Mouse (Mus musculus) myocyte (in vitro differentiated cells): ENCODE measurements around the gene Slc30a4.

Source experiments
- CEBPB ChIP-seq: IDR thresholded peaks from 2 replicates; pipeline ENCODE4 v1.6.1; 2011; ENCODE audit warnings: mild to moderate bottlenecking, moderate library complexity; ENCODE audit not compliant: poor library complexity, insufficient read depth, severe bottlenecking
- MAX ChIP-seq: IDR thresholded peaks from one replicate; pipeline ENCODE4 v1.6.1; 2011; ENCODE audit warnings: low read depth, mild to moderate bottlenecking, control low read depth
- MYOD1 ChIP-seq, 3 experiments: IDR thresholded peaks; one replicate each; pipeline ENCODE4 v1.6.1; 2011; ENCODE audit warnings: control low read depth in 2 of 3, low read depth in 2 of 3, mild to moderate bottlenecking in 2 of 3, moderate library complexity in 1 of 3; ENCODE audit not compliant: insufficient read length in 2 of 3, control insufficient read depth in 1 of 3
- POLR2A ChIP-seq: IDR thresholded peaks from one replicate; pipeline ENCODE4 v1.6.1; 2011; ENCODE audit warnings: low read depth, mild to moderate bottlenecking, control low read depth, moderate library complexity; ENCODE audit not compliant: insufficient read length
- POLR2AphosphoS2 ChIP-seq: IDR thresholded peaks from one replicate; pipeline ENCODE4 v1.6.1; 2011; ENCODE audit warnings: low read depth, control low read depth; ENCODE audit not compliant: insufficient read length
- REST ChIP-seq: IDR thresholded peaks from one replicate; pipeline ENCODE4 v1.6.1; 2011; ENCODE audit warnings: mild to moderate bottlenecking, control low read depth, moderate library complexity; ENCODE audit not compliant: insufficient read depth, insufficient read length

DNA sequence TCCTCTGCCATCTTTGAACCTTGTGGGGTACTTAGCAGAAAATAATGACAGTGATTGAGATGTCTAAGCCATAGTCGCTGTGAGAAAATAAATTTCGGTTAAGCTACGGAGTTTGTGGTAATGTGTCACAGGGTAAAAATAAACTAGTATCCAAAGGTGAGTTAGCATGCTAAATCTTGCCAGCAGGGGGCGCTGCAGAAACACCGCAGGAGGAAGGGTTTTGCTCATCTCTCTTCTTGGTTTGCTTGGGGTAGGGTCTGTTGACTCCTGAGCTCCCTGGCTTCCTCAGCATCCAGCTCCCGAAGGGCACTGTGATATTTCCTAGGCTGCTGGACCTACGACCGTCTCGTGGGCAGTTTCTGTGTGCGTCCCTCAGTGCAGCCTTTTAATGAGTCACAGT lies 23.1 kb upstream of the Slc30a4 start:
- TF ChIP-seq MYOD1 (IDR thresholded peaks at IDR 0.05; ENCODE audit: control insufficient read depth in 1 of 3, insufficient read length in 2 of 3, low read depth in 2 of 3) (no peak), POLR2A (no peak), REST (no peak), CEBPB (no peak), MAX (no peak), POLR2AphosphoS2 (no peak)
